Mouse (Mus musculus): Measurements from ENCODE around the gene Nfatc2ip. TPM values are rescaled to one million over a fixed set of nuclear protein-coding genes. Genes with fewer than 3 reads are reported as not detected.

Nfatc2ip gene
- polyA plus RNA-seq, 1 experiment from 2014 or later: 3.6 TPM

Small RNA genes within 50 kb of the gene (microRNA-seq; reads per million reads assigned to microRNA genes)
- gene Mir7058: not detected

Other genes with a start within 250 kb of the Nfatc2ip start
- 70.0 and 76.6 TPM in 2 replicates for gene Xpo6, start 196.2 kb downstream of the Nfatc2ip start, polyA plus RNA-seq (2014; fragmentation: Nextera tagmentation; extraction: Ambion mirVana)
- 111 and 117 TPM in 2 replicates for gene Sbk1, start 124.1 kb downstream of the Nfatc2ip start, polyA plus RNA-seq (2014; fragmentation: Nextera tagmentation; extraction: Ambion mirVana)
- gene Lat, start 27.2 kb downstream of the Nfatc2ip start, polyA plus RNA-seq (2014; fragmentation: Nextera tagmentation; extraction: Ambion mirVana): 2.2 and 3.2 TPM in 2 replicates
- 41.7 and 46.5 TPM in 2 replicates for gene Spns1, start 19.3 kb downstream of the Nfatc2ip start, polyA plus RNA-seq (2014; fragmentation: Nextera tagmentation; extraction: Ambion mirVana)
- 0.41 TPM in 1 of 2 replicates, not detected in the other for gene Cd19, start 18.2 kb upstream of the Nfatc2ip start, polyA plus RNA-seq (2014; fragmentation: Nextera tagmentation; extraction: Ambion mirVana)
- gene Rabep2, start 32.0 kb upstream of the Nfatc2ip start, polyA plus RNA-seq (2014; fragmentation: Nextera tagmentation; extraction: Ambion mirVana): 25.8 and 28.1 TPM in 2 replicates
- gene Atp2a1, start 66.4 kb upstream of the Nfatc2ip start, polyA plus RNA-seq (2014; fragmentation: Nextera tagmentation; extraction: Ambion mirVana): 16.0 and 18.8 TPM in 2 replicates
- 50.7 and 51.3 TPM in 2 replicates for gene Sh2b1, start 78.7 kb upstream of the Nfatc2ip start, polyA plus RNA-seq (2014; fragmentation: Nextera tagmentation; extraction: Ambion mirVana)
- gene Tufm, start 90.6 kb upstream of the Nfatc2ip start, polyA plus RNA-seq (2014; fragmentation: Nextera tagmentation; extraction: Ambion mirVana): 165 and 170 TPM in 2 replicates
- gene Atxn2l, start 106.7 kb upstream of the Nfatc2ip start, polyA plus RNA-seq (2014; fragmentation: Nextera tagmentation; extraction: Ambion mirVana): 62.0 and 66.3 TPM in 2 replicates
- gene Eif3c, start 169.7 kb upstream of the Nfatc2ip start, polyA plus RNA-seq (2014; fragmentation: Nextera tagmentation; extraction: Ambion mirVana): 195 and 204 TPM in 2 replicates
- 0.34 and 0.61 TPM in 2 replicates for gene Apobr, start 188.2 kb upstream of the Nfatc2ip start, polyA plus RNA-seq (2014; fragmentation: Nextera tagmentation; extraction: Ambion mirVana)
- 27.9 and 33.6 TPM in 2 replicates for gene Cln3, start 189.1 kb upstream of the Nfatc2ip start, polyA plus RNA-seq (2014; fragmentation: Nextera tagmentation; extraction: Ambion mirVana)
- gene Il27, start 198.2 kb upstream of the Nfatc2ip start, polyA plus RNA-seq (2014; fragmentation: Nextera tagmentation; extraction: Ambion mirVana): not detected in 2 replicates
- gene Nupr1, start 234.1 kb upstream of the Nfatc2ip start, polyA plus RNA-seq (2014; fragmentation: Nextera tagmentation; extraction: Ambion mirVana): 0.31 and 1.3 TPM in 2 replicates

Measured in limb, embryonic 11.5 days (tissue).